ENCODE assay signal across 9 mouse cellular contexts in the genomic region with DNA sequence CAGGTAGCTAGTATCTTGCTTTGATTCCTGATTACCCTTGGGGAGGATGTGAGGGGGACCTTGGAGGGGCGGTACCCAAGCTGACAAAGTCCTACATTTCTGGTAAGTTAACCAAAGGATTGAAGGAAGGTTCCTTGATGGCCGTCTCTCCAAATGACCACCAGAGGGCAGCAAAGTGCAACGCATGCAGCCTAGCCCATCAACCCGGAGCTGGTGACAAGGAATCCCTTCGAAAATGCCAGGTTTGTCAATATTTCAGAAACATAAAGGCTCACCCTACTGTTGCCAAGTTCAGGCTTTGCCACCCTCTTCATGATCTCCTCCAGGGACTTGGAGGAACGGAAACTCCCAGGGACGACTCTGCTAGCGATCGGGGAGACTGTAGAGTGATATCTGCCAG. TPM values are rescaled to one million over a fixed set of nuclear protein-coding genes. Genes with fewer than 3 reads are reported as not detected.
A peak's percentile ranks its signal among the peaks of the same experiment; 100 is the strongest.
DNase-seq lines count a peak whose midpoint lies in the region; ATAC-seq and TF ChIP-seq lines count a peak whose summit lies in the region.
"Had no signal": no experiment of that assay in that cellular context is flagged by ENCODE, and none has a peak within 500 bp of the region (broad histone marks: within the 10 kb centered on the region; RNA-seq: fewer than 3 reads in every experiment).

No protein-coding gene starts in this region.

- TF ChIP-seq CTCF in forebrain, postnatal 0 days (IDR thresholded peaks at IDR 0.05; ENCODE audit: low read depth): peak; percentile 98

- no peaks in the 10 kb centered on the region for H3K36me3 ChIP-seq in forebrain, postnatal 0 days (ENCODE audit: insufficient read depth)
- H3K36me3 ChIP-seq: midbrain, embryonic 12.5 days had no signal

- H3K4me3 ChIP-seq in forebrain, postnatal 0 days (ENCODE audit: low read depth, low read length): peak overlapping the region; percentile 9; the same call in 1 of the 2 replicates
- H3K4me3 ChIP-seq: midbrain, embryonic 12.5 days had no signal

- no peaks in the 10 kb centered on the region for H3K27me3 ChIP-seq in forebrain, postnatal 0 days (ENCODE audit: insufficient read depth, low read length)

- H3K27ac ChIP-seq in forebrain, postnatal 0 days (ENCODE audit: low read depth, low read length): no peak overlapping the region
- H3K27ac ChIP-seq: midbrain, embryonic 12.5 days had no signal

- ATAC-seq in forebrain, postnatal 0 days: peak; percentile 83

- WGBS in forebrain, postnatal 0 days: 16% methylated on average over 9 of the region's 9 CpGs

- no peaks in the 10 kb centered on the region for H3K9me3 ChIP-seq in forebrain, postnatal 0 days (ENCODE audit: low read length)
- H3K9me3 ChIP-seq: midbrain, embryonic 12.5 days had no signal

- DNase-seq in MN1 (ENCODE audit: low spot score): peak; percentile 85
- DNase-seq in cerebellum, adult 18-20 months: peak; percentile 79 to 88
- DNase-seq in forebrain, postnatal 0 days: peak; percentile 93
- peak; percentile 78 for DNase-seq in heart, postnatal 4 days
- peak; percentile 85 for DNase-seq in layer of hippocampus, adult 9-10 months (ENCODE audit: low spot score)
- DNase-seq in lung, postnatal 36 days: peak; percentile 84
- DNase-seq in retina, postnatal 7 days (ENCODE audit: low read depth, low spot score): peak; percentile 70
- peak; percentile 50 for DNase-seq in urinary bladder, adult 2 months (ENCODE audit: low spot score)

- H3K4me1 ChIP-seq in forebrain, postnatal 0 days (ENCODE audit: insufficient read depth): no peaks in the 10 kb centered on the region
- H3K4me1 ChIP-seq: midbrain, embryonic 12.5 days had no signal

- no peak overlapping the region for H3K9ac ChIP-seq in forebrain, postnatal 0 days
- H3K9ac ChIP-seq: midbrain, embryonic 12.5 days had no signal

- peak overlapping the region; percentile 37; the same call in 1 of the 2 replicates for H3K4me2 ChIP-seq in forebrain, postnatal 0 days (ENCODE audit: low read depth)
- H3K4me2 ChIP-seq: midbrain, embryonic 12.5 days had no signal

RNA-seq across cellular contexts. Expression of a gene that starts 10.5 kb away (rescaled TPM):
- total RNA-seq in forebrain, postnatal 0 days (2014; rRNA removed): 26.5 and 28.3 TPM in 2 replicates
- 44.2 and 61.1 TPM in 2 replicates for polyA plus RNA-seq in forebrain, postnatal 0 days (2015; fragmentation: Nextera tagmentation; extraction: Ambion mirVana)
- 10 to 100 TPM in 1 of 2 experiments, 1 to 10 TPM in 1; 9.1 to 12.8 TPM for total RNA-seq in heart, postnatal 4 days (2021)
- polyA plus RNA-seq in urinary bladder, adult 2 months (2012; rRNA removed): 33.0 and 37.0 TPM in 2 replicates

RNA-seq across cellular contexts. Expression of a gene that starts 15.9 kb away (rescaled TPM):
- not detected in 2 replicates for total RNA-seq in forebrain, postnatal 0 days (2014; rRNA removed)
- not detected in 2 replicates for polyA plus RNA-seq in forebrain, postnatal 0 days (2015; fragmentation: Nextera tagmentation; extraction: Ambion mirVana)
- not detected for total RNA-seq in heart, postnatal 4 days (2021)
- 0.21 and 0.34 TPM in 2 replicates for polyA plus RNA-seq in urinary bladder, adult 2 months (2012; rRNA removed)
- polyA plus RNA-seq: midbrain, embryonic 12.5 days had no signal

RNA-seq across cellular contexts. Expression of a gene that starts 33.3 kb away (rescaled TPM):
- 32.7 and 38.1 TPM in 2 replicates for total RNA-seq in forebrain, postnatal 0 days (2014; rRNA removed)
- 122 and 137 TPM in 2 replicates for polyA plus RNA-seq in forebrain, postnatal 0 days (2015; fragmentation: Nextera tagmentation; extraction: Ambion mirVana)
- not detected for total RNA-seq in heart, postnatal 4 days (2021)
- polyA plus RNA-seq in urinary bladder, adult 2 months (2012; rRNA removed): 0.08 and 0.18 TPM in 2 replicates

RNA-seq across cellular contexts. Expression of a gene that starts 50.0 kb away (rescaled TPM):
- total RNA-seq in forebrain, postnatal 0 days (2014; rRNA removed): 213 and 219 TPM in 2 replicates
- polyA plus RNA-seq in forebrain, postnatal 0 days (2015; fragmentation: Nextera tagmentation; extraction: Ambion mirVana): 37.1 and 39.0 TPM in 2 replicates
- under 1 TPM; 0.10 to 0.11 TPM for total RNA-seq in heart, postnatal 4 days (2021)
- polyA plus RNA-seq in urinary bladder, adult 2 months (2012; rRNA removed): 0.07 and 0.10 TPM in 2 replicates

Comparison
In these comparisons a context has a peak if more than half of its experiments do, and no peak if none do; other contexts are left out.
1. RNA of a gene that starts 33.3 kb away (total RNA-seq): 32.7 to 38.1 TPM in forebrain, postnatal 0 days; not detected in heart, postnatal 4 days; every median in the first group is over 10 times any median in the second.
2. Peak in every context shown above with its lines, with median percentiles within 50 percentile points of each other: DNase-seq.